Mouse (Mus musculus) forebrain, embryonic 13.5 days (tissue): Measurements from ENCODE around the gene Cbx7. TPM values are rescaled to one million over a fixed set of nuclear protein-coding genes. Genes with fewer than 3 reads are reported as not detected.
"Not testable (repeated sequence)": the region's sequence is repeated elsewhere in the genome, so short reads cannot be mapped to it uniquely, and the experiment has no call there.

Source experiments
- ATAC-seq: fragments of 200-750 bp; cut with Nextera tagmentation; 2 replicates; pipeline ENCODE4 v1.8.0; 2017
- H3K27ac ChIP-seq: fragments of 300-500 bp; sonication (generic); 2 replicates; pipeline ENCODE4 v1.5.1; 2015; ENCODE audit warnings: inconsistent platforms, mild to moderate bottlenecking, moderate library complexity
- H3K27me3 ChIP-seq: fragments of 300-500 bp; sonication (generic); 2 replicates; pipeline ENCODE4 v1.6.1; 2015; ENCODE audit warnings: mild to moderate bottlenecking, inconsistent platforms
- H3K36me3 ChIP-seq: fragments of 300-500 bp; sonication (generic); 2 replicates; pipeline ENCODE4 v1.6.1; 2015; ENCODE audit warnings: mild to moderate bottlenecking, inconsistent platforms; ENCODE audit not compliant: poor library complexity, severe bottlenecking
- H3K4me1 ChIP-seq: fragments of 300-500 bp; sonication (generic); 2 replicates; pipeline ENCODE4 v1.6.1; 2015; ENCODE audit warnings: inconsistent platforms
- H3K4me2 ChIP-seq: fragments of 300-500 bp; sonication (generic); 2 replicates; pipeline ENCODE4 v1.6.1; 2015; ENCODE audit warnings: inconsistent platforms, mild to moderate bottlenecking, moderate library complexity
- H3K4me3 ChIP-seq: fragments of 300-500 bp; sonication (generic); 2 replicates; pipeline ENCODE4 v1.5.1; 2015; ENCODE audit warnings: mild to moderate bottlenecking, inconsistent platforms
- H3K9ac ChIP-seq: fragments of 300-500 bp; sonication (generic); 2 replicates; pipeline ENCODE4 v1.6.1; 2015; ENCODE audit warnings: mild to moderate bottlenecking, inconsistent platforms
- H3K9me3 ChIP-seq: fragments of 300-500 bp; sonication (generic); replicated peaks from 2 replicates; pipeline ENCODE4 v1.6.1; 2016; ENCODE audit warnings: inconsistent platforms
- WGBS: fragments of 180-500 bp; shearing (Covaris S2); methylation state at CpG from one replicate; pipeline ENCODE4 v1.1.7; 2015; 5-methylcytosine and 5-hydroxymethylcytosine counted together
- polyA plus RNA-seq: library from polyadenylated mRNA; unstranded; fragments of >200 nt; fragmentation: Nextera tagmentation; extraction: Ambion mirVana; gene quantifications from 2 replicates; pipeline ENCODE4 v1.2.1, GENCODE M21; 2015

Cbx7 gene
- polyA plus RNA-seq, 1 experiment from 2014 or later, result 2.5 TPM

DNA sequence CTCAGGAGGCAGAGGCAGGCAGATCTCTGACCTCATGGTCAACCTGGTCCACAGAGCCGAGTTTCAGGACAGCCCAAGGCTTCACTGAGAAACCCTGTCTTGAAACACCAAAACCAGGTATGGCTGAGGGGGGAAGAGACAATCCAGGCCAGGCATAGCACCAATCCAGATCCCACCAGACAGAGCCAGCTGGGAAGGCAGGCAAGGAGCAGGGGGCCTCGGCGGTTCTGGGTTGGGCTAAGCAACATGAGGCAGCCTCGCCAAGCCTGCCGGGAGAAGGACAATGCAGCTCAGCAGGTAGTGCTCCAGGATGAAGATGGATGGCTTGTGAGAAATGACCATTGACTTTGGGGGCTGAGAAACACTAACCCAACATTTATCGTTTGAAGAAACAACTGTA lies 28.4 kb downstream of the Cbx7 start:
- Histone ChIP-seq H3K27ac (no peak overlapping the region), H3K27me3 (peaks cover 9% of the 10 kb centered on the region; the same call in 1 of the 2 replicates), H3K4me3 (no peak overlapping the region), H3K36me3 (no peaks in the 10 kb centered on the region), H3K4me1 (no peaks in the 10 kb centered on the region), H3K9ac (no peak overlapping the region), H3K9me3 (no peaks in the 10 kb centered on the region), H3K4me2 (no peak overlapping the region)
- ATAC-seq, result no peak
- WGBS, result 89% methylated on average over 6 of the region's 6 CpGs

DNA sequence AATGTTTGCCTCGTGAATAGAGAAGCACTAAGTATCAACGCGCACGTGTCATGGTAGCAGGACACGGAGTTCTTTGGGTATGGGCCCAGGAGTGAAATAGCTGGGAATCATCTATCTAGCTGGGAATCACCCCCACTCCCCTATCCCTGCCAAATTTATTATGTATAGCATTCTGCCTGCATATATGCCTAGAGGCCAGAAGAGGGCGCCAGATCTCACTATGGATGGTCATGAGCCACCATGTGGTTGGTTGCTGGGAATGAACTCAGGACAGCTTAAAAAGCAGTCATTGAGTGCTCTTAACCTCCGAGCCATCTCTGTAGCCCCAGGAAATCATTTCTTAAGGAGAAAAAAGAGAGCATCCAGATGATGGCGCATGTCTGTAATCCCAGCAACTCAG lies 30.0 kb downstream of the Cbx7 start:
- no peaks in the 10 kb centered on the region for H3K36me3 ChIP-seq
- H3K4me2 ChIP-seq, result no peak overlapping the region
- no peaks in the 10 kb centered on the region for H3K9me3 ChIP-seq
- H3K9ac ChIP-seq, result no peak overlapping the region
- peaks cover 9% of the 10 kb centered on the region for H3K27me3 ChIP-seq
- no peak overlapping the region for H3K27ac ChIP-seq
- no peaks in the 10 kb centered on the region for H3K4me1 ChIP-seq
- no peak for ATAC-seq
- WGBS, result 31% methylated on average over 8 of the region's 8 CpGs
- H3K4me3 ChIP-seq, result no peak overlapping the region

- Histone ChIP-seq H3K27ac (no peak overlapping the region), H3K4me2 (no peak overlapping the region), H3K9ac (no peak overlapping the region), H3K4me1 (peaks cover 2% of the 10 kb centered on the region; the same call in 1 of the 2 replicates), H3K36me3 (no peaks in the 10 kb centered on the region), H3K27me3 (peaks cover 10% of the 10 kb centered on the region), H3K9me3 (no peaks in the 10 kb centered on the region), H3K4me3 (no peak overlapping the region)
- no peak for ATAC-seq
- WGBS, result 90% methylated on average over 16 of the region's 16 CpGs
These were observed 31.0 kb downstream of the Cbx7 start for GRCm38 (mm10) chr15:79939913-79940312.

- H3K27me3 ChIP-seq, ATAC-seq, H3K36me3 ChIP-seq, H3K27ac ChIP-seq, H3K9ac ChIP-seq, H3K9me3 ChIP-seq, H3K4me2 ChIP-seq, H3K4me3 ChIP-seq, H3K4me1 ChIP-seq: not testable (repeated sequence)
- 94% methylated on average over 6 of the region's 7 CpGs for WGBS
These were observed 31.4 kb downstream of the Cbx7 start for GRCm38 (mm10) chr15:79939501-79939900.

GRCm38 (mm10) chr15:79939020-79939419 lies 31.9 kb downstream of the Cbx7 start:
- H3K36me3 ChIP-seq, result no peaks in the 10 kb centered on the region
- no peak overlapping the region for H3K9ac ChIP-seq
- 94% methylated on average over 12 of the region's 12 CpGs for WGBS
- H3K4me2 ChIP-seq, result no peak overlapping the region
- H3K27me3 ChIP-seq, result peaks cover 5% of the 10 kb centered on the region
- H3K4me3 ChIP-seq, result no peak overlapping the region
- no peaks in the 10 kb centered on the region for H3K9me3 ChIP-seq
- no peak overlapping the region for H3K27ac ChIP-seq
- H3K4me1 ChIP-seq, result peaks cover 11% of the 10 kb centered on the region
- ATAC-seq, result no peak

GRCm38 (mm10) chr15:79936374-79936751 lies 34.6 kb downstream of the Cbx7 start:
- Histone ChIP-seq H3K36me3 (no peaks in the 10 kb centered on the region), H3K4me3 (no peak overlapping the region), H3K9me3 (no peaks in the 10 kb centered on the region), H3K27me3 (peaks cover 22% of the 10 kb centered on the region), H3K4me2 (no peak overlapping the region), H3K4me1 (peaks cover 27% of the 10 kb centered on the region), H3K9ac (no peak overlapping the region), H3K27ac (no peak overlapping the region)
- no peak for ATAC-seq
- WGBS, result 68% methylated on average over 7 of the region's 7 CpGs

DNA sequence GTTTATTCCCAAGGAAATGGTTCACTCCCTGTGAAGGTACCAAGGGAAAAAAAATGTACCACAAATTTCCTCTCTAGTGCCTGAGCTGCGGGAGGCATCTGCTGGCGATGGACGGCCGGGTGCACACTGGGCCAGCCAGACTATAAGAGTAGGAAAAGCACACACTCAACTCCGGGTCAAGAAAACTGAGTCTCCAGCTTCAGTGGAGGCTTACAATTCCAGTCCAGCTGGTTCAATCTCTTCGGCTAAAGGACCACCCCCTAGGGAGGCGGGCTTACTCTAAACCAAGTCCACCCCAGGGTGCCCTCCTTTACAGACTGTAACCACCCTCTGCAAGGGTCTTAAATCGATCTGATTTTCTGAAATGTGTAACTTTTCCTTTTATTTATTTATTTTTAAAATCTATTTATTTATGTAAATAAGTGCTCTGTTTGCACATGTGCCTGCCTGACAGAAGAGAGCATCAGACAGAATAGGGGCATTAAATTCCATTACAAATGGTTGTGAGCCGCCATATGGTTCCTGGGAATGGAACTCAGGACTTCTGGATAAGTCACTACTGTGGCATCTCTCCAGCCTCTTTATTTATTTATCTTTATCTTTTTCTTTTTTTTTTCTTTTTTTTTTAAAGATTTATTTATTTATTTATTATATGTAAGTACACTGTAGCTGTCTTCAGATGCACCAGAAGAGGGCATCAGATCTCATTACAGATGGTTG lies 35.1 kb downstream of the Cbx7 start:
- no peak overlapping the region for H3K27ac ChIP-seq
- WGBS, result 26% methylated on average over 9 of the region's 9 CpGs

DNA sequence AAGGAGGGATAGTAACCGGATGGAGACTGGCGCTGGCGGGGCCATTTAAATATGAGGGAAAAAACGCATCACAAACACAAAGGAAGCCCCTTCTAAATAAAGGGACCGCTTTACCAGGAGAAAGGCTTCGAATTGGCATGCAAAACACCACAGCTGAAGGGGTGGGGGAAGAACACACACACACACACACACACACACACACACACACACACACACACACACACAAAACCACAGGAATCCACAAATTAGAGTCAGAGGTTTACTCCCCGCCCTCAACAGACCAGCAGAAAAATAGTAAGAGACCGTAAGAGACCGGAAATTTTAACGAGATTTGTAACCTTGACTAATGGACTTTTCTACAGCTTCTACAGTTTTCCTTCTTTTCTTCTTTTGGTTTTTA lies 36.1 kb downstream of the Cbx7 start:
- ATAC-seq, result no peak
- H3K9ac ChIP-seq, result 0 out of 2 replicates have a peak overlapping the region, but pooled peaks have one; percentile 26

More for the DNA sequence above, 35.1 kb downstream of the Cbx7 start:
- Histone ChIP-seq H3K27me3 (peaks cover 26% of the 10 kb centered on the region), H3K9ac (no peak overlapping the region), H3K4me3 (no peak overlapping the region), H3K36me3 (no peaks in the 10 kb centered on the region), H3K9me3 (no peaks in the 10 kb centered on the region), H3K4me2 (no peak overlapping the region), H3K4me1 (peaks cover 27% of the 10 kb centered on the region)
- no peak for ATAC-seq

GRCm38 (mm10) chr15:79933670-79934514 lies 37.0 kb downstream of the Cbx7 start:
- peaks cover 28% of the 10 kb centered on the region for H3K27me3 ChIP-seq
- H3K9me3 ChIP-seq, result no peaks in the 10 kb centered on the region
- H3K4me3 ChIP-seq, result peak overlapping the region; percentile 14
- WGBS, result 3% methylated on average over 22 of the region's 22 CpGs
- peak overlapping the region; percentile 79 for H3K4me2 ChIP-seq
- no peak for ATAC-seq
- peaks cover 27% of the 10 kb centered on the region for H3K4me1 ChIP-seq
- H3K36me3 ChIP-seq, result no peaks in the 10 kb centered on the region
- no peak overlapping the region for H3K27ac ChIP-seq
- H3K9ac ChIP-seq, result 0 out of 2 replicates have a peak overlapping the region, but pooled peaks have one; percentile 12

More for the DNA sequence above, 36.1 kb downstream of the Cbx7 start:
- Histone ChIP-seq H3K4me3 (0 out of 2 replicates have a peak overlapping the region, but pooled peaks have one; percentile 14), H3K9me3 (no peaks in the 10 kb centered on the region), H3K27ac (no peak overlapping the region), H3K4me2 (peak overlapping the region; percentile 79), H3K4me1 (peaks cover 27% of the 10 kb centered on the region), H3K27me3 (peaks cover 28% of the 10 kb centered on the region), H3K36me3 (no peaks in the 10 kb centered on the region)
- 1% methylated on average over 10 of the region's 10 CpGs for WGBS

GRCm38 (mm10) chr15:79933052-79933669 lies 37.8 kb downstream of the Cbx7 start:
- no peak overlapping the region for H3K27ac ChIP-seq
- H3K27me3 ChIP-seq, result peaks cover 28% of the 10 kb centered on the region
- no peaks in the 10 kb centered on the region for H3K36me3 ChIP-seq
- WGBS, result 6% methylated on average over 22 of the region's 22 CpGs
- H3K9me3 ChIP-seq, result no peaks in the 10 kb centered on the region
- peak; percentile 22 for ATAC-seq
- peaks cover 28% of the 10 kb centered on the region for H3K4me1 ChIP-seq
- H3K9ac ChIP-seq, result no peak overlapping the region
- H3K4me3 ChIP-seq, result peak overlapping the region; percentile 62
- peak overlapping the region; percentile 79 for H3K4me2 ChIP-seq

- H3K27ac ChIP-seq, result no peak overlapping the region
These were observed 38.5 kb downstream of the Cbx7 start for GRCm38 (mm10) chr15:79932323-79932987.

More at GRCm38 (mm10) chr15:79932323-79932987, 38.5 kb downstream of the Cbx7 start:
- Histone ChIP-seq H3K4me2 (peak overlapping the region; percentile 79), H3K4me1 (peaks cover 34% of the 10 kb centered on the region), H3K4me3 (peak overlapping the region; percentile 62), H3K9me3 (no peaks in the 10 kb centered on the region), H3K27me3 (peaks cover 28% of the 10 kb centered on the region), H3K9ac (peak overlapping the region; percentile 71), H3K36me3 (no peaks in the 10 kb centered on the region)
- peak; percentile 66 for ATAC-seq
- under 1% methylated on average over 60 of the region's 62 CpGs for WGBS
